Mouse (Mus musculus) kidney, adult 10 weeks (tissue): ENCODE data around the gene Pfn4. TPM values are rescaled to one million over a fixed set of nuclear protein-coding genes. Genes with fewer than 3 reads are reported as not detected.

Experiments used
- polyA plus RNA-seq: library from polyadenylated mRNA; stranded (reverse); fragments of 350-450 nt; fragmentation: Illumina TruSeq; extraction: RNeasy Lipid Tissue Mini Kit (QIAGEN cat#74804); gene quantifications from one replicate; pipeline ENCODE4 v1.2.3, GENCODE M21; 2014; ENCODE audit warnings: low read depth, low replicate concordance

The Pfn4 gene
- 4.0 TPM for polyA plus RNA-seq

DNA sequence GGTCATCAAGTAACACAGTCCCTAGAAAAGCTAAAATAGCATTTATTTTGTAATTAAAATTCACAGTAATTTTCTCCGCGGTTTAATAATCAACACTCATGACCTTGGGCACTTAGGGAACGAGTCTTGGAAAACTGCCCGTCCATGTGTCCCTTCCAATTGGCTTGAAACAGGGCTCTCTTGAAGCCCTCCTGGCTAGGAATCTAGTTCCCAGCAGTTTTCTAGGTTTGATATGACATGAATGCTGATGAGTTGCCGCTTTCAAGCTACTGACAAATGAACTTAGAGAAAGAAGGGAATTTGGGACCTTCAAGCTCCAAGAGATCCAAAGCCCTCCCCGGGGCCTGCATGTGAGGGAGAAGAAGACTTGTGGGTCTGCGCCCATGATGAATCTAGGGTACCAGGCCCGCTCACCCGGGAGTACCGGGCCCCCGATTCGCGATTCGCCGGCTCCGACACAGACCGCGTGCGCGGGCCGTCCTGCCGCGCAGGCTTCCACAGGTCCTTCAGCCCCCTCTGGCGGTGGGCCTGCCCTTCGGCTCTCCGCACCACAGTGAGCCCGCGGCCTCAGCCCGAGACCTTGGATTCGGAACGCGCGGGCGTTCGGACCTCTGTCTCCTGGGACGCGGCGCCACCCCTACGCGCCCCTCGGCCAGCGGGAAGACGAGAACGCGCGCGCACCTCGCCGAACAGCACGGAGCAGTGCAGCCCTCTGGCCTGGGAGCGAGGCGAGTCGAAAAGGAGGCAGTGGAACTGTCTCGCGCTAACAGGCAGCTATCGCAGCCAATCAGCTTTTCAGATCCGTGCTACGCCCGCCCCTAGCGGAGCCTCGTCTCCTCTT is at the start of gene Pfn4, which contains the start of gene Fam228b:
Pfn4 (plus strand) TSS at position 531 of the 841 bp plus-strand sequence.
Fam228b (minus strand) TSS at position 776 of the 841 bp plus-strand sequence.

DNA sequence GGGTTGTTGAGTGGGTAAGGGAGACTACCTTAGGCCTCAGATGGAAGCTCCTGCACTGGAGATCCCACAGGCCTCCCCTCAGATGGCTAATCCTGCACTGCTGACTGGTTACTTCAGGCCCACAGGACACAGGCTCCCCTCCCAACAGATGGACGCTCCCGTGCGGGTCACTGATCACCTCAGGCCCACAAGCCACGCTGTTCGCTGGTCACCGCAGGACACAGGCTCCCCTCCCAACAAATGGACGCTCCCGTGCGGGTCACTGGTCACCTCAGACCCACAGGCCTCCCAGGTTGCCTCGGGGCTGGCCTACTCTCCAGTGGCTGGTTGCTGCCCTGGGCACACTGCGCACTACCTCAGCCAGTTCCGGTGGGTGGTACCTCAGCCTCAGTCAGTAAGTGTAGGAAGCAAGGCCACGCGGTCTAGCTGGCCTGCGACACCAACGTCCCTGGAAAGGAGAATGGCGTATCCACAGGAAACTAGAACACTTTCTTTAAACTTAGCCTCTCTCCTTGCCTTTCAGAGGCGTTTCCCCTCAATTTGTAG is 30.7 kb upstream of the Pfn4 start, which contains the start of gene Fam228a:
Fam228a (minus strand) TSS at position 400 of the 546 bp plus-strand sequence.

GRCm38 (mm10) chr12:4817361-4818101 is 48.7 kb downstream of the Pfn4 start, which contains the start of gene Sf3b6:
Sf3b6 (plus strand) TSS chr12:4817544.

Other genes with a start within 250 kb of the Pfn4 start
- gene Itsn2, start 176.4 kb upstream of the Pfn4 start, polyA plus RNA-seq: 96.5 TPM
- gene Gm3625, start 176.1 kb upstream of the Pfn4 start, polyA plus RNA-seq: not detected
- gene Fam228a, start 30.6 kb upstream of the Pfn4 start, polyA plus RNA-seq: 0.49 TPM
- gene Fam228b, start 245 bp downstream of the Pfn4 start, polyA plus RNA-seq: 7.9 TPM
- gene Sf3b6, start 48.5 kb downstream of the Pfn4 start, polyA plus RNA-seq: 272 TPM
- 1.3 TPM for gene Fkbp1b, start 72.6 kb downstream of the Pfn4 start, polyA plus RNA-seq
- 5.5 TPM for gene Wdcp, start 74.3 kb downstream of the Pfn4 start, polyA plus RNA-seq
- gene Mfsd2b, start 105.3 kb downstream of the Pfn4 start, polyA plus RNA-seq: 0.57 TPM
- 238 TPM for gene Ubxn2a, start 138.7 kb downstream of the Pfn4 start, polyA plus RNA-seq
- gene Atad2b, start 148.3 kb downstream of the Pfn4 start, polyA plus RNA-seq: 24.7 TPM